Mouse (Mus musculus): Measurements from ENCODE around the gene Asb13. TPM values are rescaled to one million over a fixed set of nuclear protein-coding genes. Genes with fewer than 3 reads are reported as not detected.

The Asb13 gene
- polyA plus RNA-seq, 1 experiment from 2014 or later: 15.3 TPM

GRCm38 (mm10) chr13:3628102-3628501 is 5.7 kb upstream of the Asb13 start:
- ATAC-seq: no peak

GRCm38 (mm10) chr13:3632551-3632950 is 1.3 kb upstream of the Asb13 start:
- ATAC-seq: no peak
- H3K4me1 ChIP-seq (ENCODE audit: control insufficient read depth, insufficient read depth, low read depth, low read length): peaks cover 3% of the 10 kb centered on the region
- H3K9ac ChIP-seq (ENCODE audit: low read depth, low read length): no peak overlapping the region
- no peaks in the 10 kb centered on the region; the same call in 1 of the 2 replicates for H3K27me3 ChIP-seq (replicated peaks; ENCODE audit: control insufficient read depth, insufficient read depth, low read length)
- no peaks in the 10 kb centered on the region for H3K9me3 ChIP-seq (ENCODE audit: control insufficient read depth, low read length)
- no peak overlapping the region for H3K27ac ChIP-seq (ENCODE audit: low read depth, low read length)
- no peaks in the 10 kb centered on the region for H3K36me3 ChIP-seq (ENCODE audit: control insufficient read depth, insufficient read depth, low read length)
- H3K4me2 ChIP-seq (ENCODE audit: low read length): no peak overlapping the region
- H3K4me3 ChIP-seq (ENCODE audit: low read length): no peak overlapping the region
- WGBS: 88% methylated on average over 9 of the region's 9 CpGs

More at GRCm38 (mm10) chr13:3628102-3628501, 5.7 kb upstream of the Asb13 start:
- H3K27ac ChIP-seq (ENCODE audit: low read depth, low read length): no peak overlapping the region
- no peak overlapping the region for H3K4me2 ChIP-seq (ENCODE audit: low read length)
- no peaks in the 10 kb centered on the region; the same call in 1 of the 2 replicates for H3K9me3 ChIP-seq (ENCODE audit: control insufficient read depth, low read length)
- no peaks in the 10 kb centered on the region for H3K36me3 ChIP-seq (ENCODE audit: control insufficient read depth, insufficient read depth, low read length)
- no peaks in the 10 kb centered on the region; the same call in 1 of the 2 replicates for H3K27me3 ChIP-seq (replicated peaks; ENCODE audit: control insufficient read depth, insufficient read depth, low read length)
- WGBS: 38% methylated on average over 3 of the region's 3 CpGs
- no peaks in the 10 kb centered on the region for H3K4me1 ChIP-seq (ENCODE audit: control insufficient read depth, insufficient read depth, low read depth, low read length)
- no peak overlapping the region for H3K4me3 ChIP-seq (ENCODE audit: low read length)
- H3K9ac ChIP-seq (ENCODE audit: low read depth, low read length): no peak overlapping the region

- peak overlapping the region; percentile 84; the same call in 1 of the 2 replicates for H3K4me2 ChIP-seq (ENCODE audit: low read length)
- no peak overlapping the region for H3K4me3 ChIP-seq (ENCODE audit: low read length)
- no peaks in the 10 kb centered on the region; the same call in 1 of the 2 replicates for H3K27me3 ChIP-seq (replicated peaks; ENCODE audit: control insufficient read depth, insufficient read depth, low read length)
- H3K4me1 ChIP-seq (ENCODE audit: control insufficient read depth, insufficient read depth, low read depth, low read length): peaks cover 3% of the 10 kb centered on the region
- no peak overlapping the region for H3K27ac ChIP-seq (ENCODE audit: low read depth, low read length)
- H3K36me3 ChIP-seq (ENCODE audit: control insufficient read depth, insufficient read depth, low read length): no peaks in the 10 kb centered on the region
- no peaks in the 10 kb centered on the region for H3K9me3 ChIP-seq (ENCODE audit: control insufficient read depth, low read length)
- 41% methylated on average over 6 of the region's 6 CpGs for WGBS
- H3K9ac ChIP-seq (ENCODE audit: low read depth, low read length): no peak overlapping the region
- ATAC-seq: no peak
Observed at GRCm38 (mm10) chr13:3633131-3633530, 701 bp upstream of the Asb13 start.

GRCm38 (mm10) chr13:3635076-3635475 is 1.2 kb downstream of the Asb13 start:
- no peak for ATAC-seq
- no peak overlapping the region for H3K9ac ChIP-seq (ENCODE audit: low read depth, low read length)
- H3K27me3 ChIP-seq (replicated peaks; ENCODE audit: control insufficient read depth, insufficient read depth, low read length): no peaks in the 10 kb centered on the region; the same call in 1 of the 2 replicates
- H3K4me2 ChIP-seq (ENCODE audit: low read length): no peak overlapping the region; the same call in 1 of the 2 replicates
- H3K36me3 ChIP-seq (ENCODE audit: control insufficient read depth, insufficient read depth, low read length): no peaks in the 10 kb centered on the region
- H3K9me3 ChIP-seq (ENCODE audit: control insufficient read depth, low read length): no peaks in the 10 kb centered on the region
- H3K4me3 ChIP-seq (ENCODE audit: low read length): no peak overlapping the region
- no peak overlapping the region for H3K27ac ChIP-seq (ENCODE audit: low read depth, low read length)
- 93% methylated on average over 3 of the region's 3 CpGs for WGBS
- peaks cover 3% of the 10 kb centered on the region for H3K4me1 ChIP-seq (ENCODE audit: control insufficient read depth, insufficient read depth, low read depth, low read length)

GRCm38 (mm10) chr13:3636797-3637196 is 3.0 kb downstream of the Asb13 start:
- H3K9ac ChIP-seq (ENCODE audit: low read depth, low read length): no peak overlapping the region
- no peak overlapping the region for H3K27ac ChIP-seq (ENCODE audit: low read depth, low read length)
- no peak overlapping the region for H3K4me2 ChIP-seq (ENCODE audit: low read length)
- no peaks in the 10 kb centered on the region for H3K9me3 ChIP-seq (ENCODE audit: control insufficient read depth, low read length)
- WGBS: 66% methylated on average over 11 of the region's 11 CpGs
- no peaks in the 10 kb centered on the region; the same call in 1 of the 2 replicates for H3K27me3 ChIP-seq (replicated peaks; ENCODE audit: control insufficient read depth, insufficient read depth, low read length)
- H3K4me1 ChIP-seq (ENCODE audit: control insufficient read depth, insufficient read depth, low read depth, low read length): peaks cover 3% of the 10 kb centered on the region
- ATAC-seq: no peak
- no peak overlapping the region for H3K4me3 ChIP-seq (ENCODE audit: low read length)
- no peaks in the 10 kb centered on the region for H3K36me3 ChIP-seq (ENCODE audit: control insufficient read depth, insufficient read depth, low read length)

- H3K4me1 ChIP-seq (ENCODE audit: control insufficient read depth, insufficient read depth, low read depth, low read length): no peaks in the 10 kb centered on the region
- peaks cover 4% of the 10 kb centered on the region; the same call in 1 of the 2 replicates for H3K36me3 ChIP-seq (ENCODE audit: control insufficient read depth, insufficient read depth, low read length)
- no peak overlapping the region for H3K27ac ChIP-seq (ENCODE audit: low read depth, low read length)
- H3K9me3 ChIP-seq (ENCODE audit: control insufficient read depth, low read length): no peaks in the 10 kb centered on the region
- 77% methylated on average over 9 of the region's 9 CpGs for WGBS
- H3K4me3 ChIP-seq (ENCODE audit: low read length): no peak overlapping the region
- ATAC-seq: 0 out of 2 replicates have a peak, but pooled peaks have one; percentile 40
- no peak overlapping the region for H3K9ac ChIP-seq (ENCODE audit: low read depth, low read length)
- no peak overlapping the region for H3K4me2 ChIP-seq (ENCODE audit: low read length)
- no peaks in the 10 kb centered on the region for H3K27me3 ChIP-seq (replicated peaks; ENCODE audit: control insufficient read depth, insufficient read depth, low read length)
Observed at GRCm38 (mm10) chr13:3642049-3642448, 8.2 kb downstream of the Asb13 start.

- WGBS: 91% methylated on average over 5 of the region's 5 CpGs
- Histone ChIP-seq H3K27me3 (replicated peaks; ENCODE audit: control insufficient read depth, insufficient read depth, low read length) (no peaks in the 10 kb centered on the region), H3K4me2 (ENCODE audit: low read length) (no peak overlapping the region), H3K27ac (ENCODE audit: low read depth, low read length) (no peak overlapping the region), H3K9ac (ENCODE audit: low read depth, low read length) (no peak overlapping the region), H3K9me3 (ENCODE audit: control insufficient read depth, low read length) (no peaks in the 10 kb centered on the region), H3K36me3 (ENCODE audit: control insufficient read depth, insufficient read depth, low read length) (peaks cover 4% of the 10 kb centered on the region), H3K4me1 (ENCODE audit: control insufficient read depth, insufficient read depth, low read depth, low read length) (no peaks in the 10 kb centered on the region), H3K4me3 (ENCODE audit: low read length) (no peak overlapping the region)
- no peak for ATAC-seq
Observed at GRCm38 (mm10) chr13:3642538-3642937, 8.7 kb downstream of the Asb13 start.

- Histone ChIP-seq H3K36me3 (ENCODE audit: control insufficient read depth, insufficient read depth, low read length) (peaks cover 11% of the 10 kb centered on the region), H3K4me3 (ENCODE audit: low read length) (no peak overlapping the region), H3K4me2 (ENCODE audit: low read length) (no peak overlapping the region), H3K27ac (ENCODE audit: low read depth, low read length) (no peak overlapping the region), H3K9ac (ENCODE audit: low read depth, low read length) (no peak overlapping the region), H3K27me3 (replicated peaks; ENCODE audit: control insufficient read depth, insufficient read depth, low read length) (no peaks in the 10 kb centered on the region), H3K4me1 (ENCODE audit: control insufficient read depth, insufficient read depth, low read depth, low read length) (no peaks in the 10 kb centered on the region), H3K9me3 (ENCODE audit: control insufficient read depth, low read length) (no peaks in the 10 kb centered on the region)
- ATAC-seq: no peak
- 96% methylated on average over 5 of the region's 5 CpGs for WGBS
Observed at GRCm38 (mm10) chr13:3644871-3645270, 11.0 kb downstream of the Asb13 start.

GRCm38 (mm10) chr13:3645919-3646318 is 12.1 kb downstream of the Asb13 start:
- Histone ChIP-seq H3K9ac (ENCODE audit: low read depth, low read length) (no peak overlapping the region), H3K36me3 (ENCODE audit: control insufficient read depth, insufficient read depth, low read length) (peaks cover 19% of the 10 kb centered on the region), H3K27ac (ENCODE audit: low read depth, low read length) (no peak overlapping the region), H3K4me1 (ENCODE audit: control insufficient read depth, insufficient read depth, low read depth, low read length) (no peaks in the 10 kb centered on the region), H3K9me3 (ENCODE audit: control insufficient read depth, low read length) (no peaks in the 10 kb centered on the region), H3K4me3 (ENCODE audit: low read length) (no peak overlapping the region), H3K4me2 (ENCODE audit: low read length) (no peak overlapping the region), H3K27me3 (replicated peaks; ENCODE audit: control insufficient read depth, insufficient read depth, low read length) (no peaks in the 10 kb centered on the region)
- 91% methylated on average over 3 of the region's 3 CpGs for WGBS
- ATAC-seq: no peak

GRCm38 (mm10) chr13:3646566-3646965 is 12.7 kb downstream of the Asb13 start:
- Histone ChIP-seq H3K27ac (ENCODE audit: low read depth, low read length) (no peak overlapping the region), H3K36me3 (ENCODE audit: control insufficient read depth, insufficient read depth, low read length) (peaks cover 19% of the 10 kb centered on the region), H3K4me3 (ENCODE audit: low read length) (no peak overlapping the region), H3K27me3 (replicated peaks; ENCODE audit: control insufficient read depth, insufficient read depth, low read length) (no peaks in the 10 kb centered on the region), H3K9me3 (ENCODE audit: control insufficient read depth, low read length) (no peaks in the 10 kb centered on the region), H3K4me2 (ENCODE audit: low read length) (no peak overlapping the region), H3K9ac (ENCODE audit: low read depth, low read length) (no peak overlapping the region), H3K4me1 (ENCODE audit: control insufficient read depth, insufficient read depth, low read depth, low read length) (no peaks in the 10 kb centered on the region)
- no peak for ATAC-seq
- 81% methylated on average over 7 of the region's 7 CpGs for WGBS
